Mouse (Mus musculus) midbrain, embryonic 13.5 days (tissue): ENCODE measurements at regions not wholly inside any gene's neighbourhood (a gene's known extent, or its start where the extent isn't known, plus 50 kb on each side); places are given as distances from the start of the nearest gene placed in this dataset.
"Not testable (repeated sequence)": the region's sequence is repeated elsewhere in the genome, so short reads cannot be mapped to it uniquely, and the experiment has no call there.

Source experiments
- ATAC-seq: fragments of 200-750 bp; cut with Nextera tagmentation; 2 replicates; pipeline ENCODE4 v1.8.0; 2017; ENCODE audit warnings: mild to moderate bottlenecking, moderate TSS enrichment, moderate library complexity
- H3K27ac ChIP-seq: fragments of 300-500 bp; sonication (generic); 2 replicates; pipeline ENCODE4 v1.5.1; 2015; ENCODE audit warnings: inconsistent platforms, mild to moderate bottlenecking, moderate library complexity
- H3K27me3 ChIP-seq: fragments of 300-500 bp; sonication (generic); 2 replicates; pipeline ENCODE4 v1.6.1; 2015; ENCODE audit warnings: mild to moderate bottlenecking, inconsistent platforms
- H3K36me3 ChIP-seq: fragments of 300-500 bp; sonication (generic); 2 replicates; pipeline ENCODE4 v1.6.1; 2015; ENCODE audit warnings: mild to moderate bottlenecking, inconsistent platforms
- H3K4me1 ChIP-seq: fragments of 300-500 bp; sonication (generic); replicated peaks from 2 replicates; pipeline ENCODE4 v1.6.1; 2015; ENCODE audit warnings: inconsistent platforms
- H3K4me2 ChIP-seq: fragments of 300-500 bp; sonication (generic); replicated peaks from 2 replicates; pipeline ENCODE4 v1.6.1; 2015; ENCODE audit warnings: moderate library complexity, mild to moderate bottlenecking, inconsistent platforms
- H3K4me3 ChIP-seq: fragments of 300-500 bp; sonication (generic); replicated peaks from 2 replicates; pipeline ENCODE4 v1.5.1; 2015; ENCODE audit warnings: mild to moderate bottlenecking, inconsistent platforms
- H3K9ac ChIP-seq: fragments of 300-500 bp; sonication (generic); replicated peaks from 2 replicates; pipeline ENCODE4 v1.6.1; 2015; ENCODE audit warnings: mild to moderate bottlenecking, inconsistent platforms
- H3K9me3 ChIP-seq: fragments of 300-500 bp; sonication (generic); 2 replicates; pipeline ENCODE4 v1.6.1; 2016; ENCODE audit warnings: mild to moderate bottlenecking, inconsistent platforms
- WGBS: fragments of 180-500 bp; shearing (Covaris S2); methylation state at CpG from one replicate; pipeline ENCODE4 v1.1.7; 2015; 5-methylcytosine and 5-hydroxymethylcytosine counted together

DNA sequence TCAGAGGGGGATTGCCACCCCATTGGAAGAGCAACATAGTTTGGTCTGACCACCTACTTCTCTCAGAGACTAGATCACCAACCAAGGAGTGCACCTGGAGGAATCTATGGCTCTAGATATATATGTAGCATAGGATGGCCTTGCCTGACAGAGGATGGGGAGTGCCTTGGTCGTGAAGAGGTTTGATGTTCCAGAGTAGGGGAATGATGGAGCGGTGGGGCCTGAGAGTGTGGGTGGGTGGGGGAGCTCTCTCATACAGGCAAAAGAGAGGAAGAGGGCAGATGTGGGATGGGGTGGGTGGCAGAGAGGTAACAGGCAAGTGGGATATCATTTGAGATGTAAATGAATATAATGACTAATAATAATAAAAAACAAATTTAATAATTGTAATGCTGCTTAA, 874.0 kb downstream of the Amy2a5 start:
- H3K9me3 ChIP-seq, result no peaks in the 10 kb centered on the region
- WGBS, result 82% methylated on average over 2 of the region's 2 CpGs
- ATAC-seq, result no peak

DNA sequence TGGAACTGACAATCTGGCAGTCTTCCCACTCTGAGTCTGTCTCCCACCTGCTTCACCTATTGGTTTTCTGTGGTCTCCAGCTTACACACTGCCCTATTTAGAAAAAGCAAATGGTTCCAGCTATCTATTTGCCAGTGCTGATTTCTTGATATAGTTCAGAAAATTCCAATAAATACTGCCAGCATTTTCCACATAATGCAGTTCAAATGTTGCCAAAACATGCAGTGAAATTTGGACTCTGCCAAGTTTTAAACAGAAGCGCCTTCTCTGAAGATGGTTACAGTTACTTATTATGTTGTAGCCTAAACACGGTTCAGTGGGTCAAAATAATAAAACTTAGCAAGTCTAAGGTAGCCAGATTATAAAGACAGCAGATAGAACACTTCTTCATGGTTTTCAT, 912.8 kb downstream of the Amy2a5 start:
- WGBS, result 87% methylated on average over 2 of the region's 2 CpGs
- Histone ChIP-seq H3K4me1 (no peaks in the 10 kb centered on the region), H3K4me2 (no peak overlapping the region), H3K27me3 (no peaks in the 10 kb centered on the region), H3K27ac (no peak overlapping the region), H3K36me3 (no peaks in the 10 kb centered on the region), H3K9ac (no peak overlapping the region), H3K9me3 (no peaks in the 10 kb centered on the region), H3K4me3 (no peak overlapping the region)
- no peak for ATAC-seq

More for the DNA sequence above, 874.0 kb downstream of the Amy2a5 start:
- Histone ChIP-seq H3K36me3 (no peaks in the 10 kb centered on the region), H3K27ac (no peak overlapping the region), H3K27me3 (no peaks in the 10 kb centered on the region), H3K4me3 (no peak overlapping the region), H3K4me2 (no peak overlapping the region), H3K9ac (no peak overlapping the region), H3K4me1 (no peaks in the 10 kb centered on the region)

DNA sequence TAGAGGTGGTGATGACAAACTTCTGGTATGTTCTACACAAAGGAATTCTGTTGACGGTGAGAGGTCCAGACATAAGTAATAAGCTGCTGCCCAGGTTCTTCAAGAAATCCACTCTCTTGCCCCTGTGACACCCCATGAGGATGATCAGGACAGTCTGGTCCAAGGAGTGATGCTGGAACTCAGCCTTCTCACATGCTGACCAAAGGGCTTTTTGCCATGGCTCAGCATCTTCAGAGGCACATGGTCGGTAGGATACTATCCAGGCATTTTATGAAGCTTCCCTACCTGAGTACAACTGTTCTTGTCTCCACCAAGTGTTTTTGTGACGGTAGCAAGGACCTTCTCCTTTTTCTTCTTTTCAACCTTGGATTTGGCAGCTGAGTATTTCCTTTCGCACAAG, 927.5 kb downstream of the Amy2a5 start:
- no peak overlapping the region for H3K27ac ChIP-seq
- no peak for ATAC-seq
- WGBS, result 93% methylated on average over 4 of the region's 4 CpGs

DNA sequence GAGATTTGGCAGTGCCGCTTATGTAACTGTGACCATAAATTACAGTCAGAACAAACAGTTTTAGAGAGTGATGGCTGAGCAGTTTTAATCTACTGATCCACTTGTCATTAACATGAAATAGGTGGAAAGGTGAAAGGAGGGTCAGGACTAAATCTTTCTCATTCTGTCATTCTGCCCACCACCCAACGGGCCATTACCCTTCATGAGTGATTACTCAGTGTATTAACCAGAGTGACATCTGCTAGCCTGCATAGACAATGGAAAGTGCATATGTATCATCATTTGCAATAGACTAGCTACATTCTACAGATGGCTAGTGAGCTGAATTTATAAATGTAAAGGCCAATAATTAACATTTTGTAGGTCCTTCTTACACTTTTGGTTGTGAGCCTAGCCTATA, 933.3 kb downstream of the Amy2a5 start:
- Histone ChIP-seq H3K27me3 (no peaks in the 10 kb centered on the region), H3K27ac (no peak overlapping the region), H3K9ac (no peak overlapping the region), H3K4me1 (no peaks in the 10 kb centered on the region), H3K36me3 (no peaks in the 10 kb centered on the region), H3K4me3 (no peak overlapping the region), H3K4me2 (no peak overlapping the region), H3K9me3 (no peaks in the 10 kb centered on the region)
- peak; percentile 58 for ATAC-seq
- WGBS, result 54% methylated on average over 2 of the region's 2 CpGs

More for the DNA sequence above, 927.5 kb downstream of the Amy2a5 start:
- Histone ChIP-seq H3K4me3 (no peak overlapping the region), H3K9me3 (no peaks in the 10 kb centered on the region), H3K36me3 (no peaks in the 10 kb centered on the region), H3K4me1 (no peaks in the 10 kb centered on the region), H3K4me2 (no peak overlapping the region), H3K9ac (no peak overlapping the region), H3K27me3 (no peaks in the 10 kb centered on the region)

DNA sequence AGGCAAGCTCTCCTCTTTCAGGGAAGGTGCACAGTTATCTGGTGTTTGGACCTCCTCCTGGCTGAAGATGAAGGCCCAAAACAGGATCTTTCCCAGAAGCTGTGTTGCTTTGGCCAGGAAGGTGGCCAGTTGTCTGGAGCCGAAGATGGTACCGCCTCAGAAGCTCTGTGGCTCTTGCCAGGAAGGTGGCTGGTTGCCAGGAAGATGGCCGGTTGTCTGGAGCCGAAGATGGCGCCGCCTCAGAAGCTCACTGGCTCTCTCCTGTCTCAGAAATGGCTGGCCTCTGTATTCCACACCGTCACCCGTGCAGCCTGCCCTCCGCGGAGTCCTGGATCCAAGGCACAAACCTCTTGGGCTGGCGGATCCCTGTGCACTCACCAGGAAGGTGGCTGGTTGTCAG, 937.4 kb downstream of the Amy2a5 start:
- H3K27me3 ChIP-seq, H3K36me3 ChIP-seq, H3K4me1 ChIP-seq, H3K4me2 ChIP-seq, H3K9me3 ChIP-seq, H3K4me3 ChIP-seq, H3K27ac ChIP-seq, H3K9ac ChIP-seq, ATAC-seq: not testable (repeated sequence)
- 96% methylated on average over 11 of the region's 11 CpGs for WGBS

DNA sequence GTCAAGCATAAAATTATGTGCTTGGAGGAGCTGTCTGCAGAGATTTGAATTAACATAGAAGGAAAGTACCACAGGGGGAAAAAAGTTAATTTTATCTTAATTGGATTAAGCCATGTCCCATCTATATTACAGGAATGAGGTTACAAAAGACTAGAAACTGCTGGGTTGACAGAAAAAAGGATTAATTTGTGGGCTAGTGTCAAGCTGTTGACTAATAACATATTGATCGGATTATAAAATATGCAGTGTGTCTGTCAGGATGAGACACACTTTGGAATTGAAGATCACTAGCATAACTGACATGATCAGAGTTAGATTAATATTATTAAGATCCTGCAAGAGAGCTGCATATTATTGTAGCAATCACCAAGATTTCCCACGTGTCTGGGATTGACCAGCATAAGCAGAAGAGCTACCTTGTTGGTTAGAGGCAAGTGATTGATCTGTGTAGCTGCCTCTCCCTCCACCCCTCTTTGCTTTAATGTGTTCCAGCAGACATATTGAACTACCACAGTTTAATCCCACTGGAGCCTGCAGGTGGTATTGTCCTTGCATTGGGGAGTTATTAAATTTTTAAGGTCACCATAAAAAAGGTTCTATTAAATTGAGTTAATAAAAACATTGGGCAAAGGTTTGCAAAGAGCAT, 979.7 kb downstream of the Amy2a5 start:
- no peaks in the 10 kb centered on the region for H3K36me3 ChIP-seq
- H3K27ac ChIP-seq, result no peak overlapping the region
- no peak overlapping the region for H3K4me2 ChIP-seq
- no peak overlapping the region for H3K9ac ChIP-seq
- H3K9me3 ChIP-seq, result no peaks in the 10 kb centered on the region
- H3K4me3 ChIP-seq, result no peak overlapping the region
- no peaks in the 10 kb centered on the region for H3K4me1 ChIP-seq
- H3K27me3 ChIP-seq, result no peaks in the 10 kb centered on the region
- peak; percentile 78 for ATAC-seq
- 58% methylated on average over 2 of the region's 2 CpGs for WGBS

DNA sequence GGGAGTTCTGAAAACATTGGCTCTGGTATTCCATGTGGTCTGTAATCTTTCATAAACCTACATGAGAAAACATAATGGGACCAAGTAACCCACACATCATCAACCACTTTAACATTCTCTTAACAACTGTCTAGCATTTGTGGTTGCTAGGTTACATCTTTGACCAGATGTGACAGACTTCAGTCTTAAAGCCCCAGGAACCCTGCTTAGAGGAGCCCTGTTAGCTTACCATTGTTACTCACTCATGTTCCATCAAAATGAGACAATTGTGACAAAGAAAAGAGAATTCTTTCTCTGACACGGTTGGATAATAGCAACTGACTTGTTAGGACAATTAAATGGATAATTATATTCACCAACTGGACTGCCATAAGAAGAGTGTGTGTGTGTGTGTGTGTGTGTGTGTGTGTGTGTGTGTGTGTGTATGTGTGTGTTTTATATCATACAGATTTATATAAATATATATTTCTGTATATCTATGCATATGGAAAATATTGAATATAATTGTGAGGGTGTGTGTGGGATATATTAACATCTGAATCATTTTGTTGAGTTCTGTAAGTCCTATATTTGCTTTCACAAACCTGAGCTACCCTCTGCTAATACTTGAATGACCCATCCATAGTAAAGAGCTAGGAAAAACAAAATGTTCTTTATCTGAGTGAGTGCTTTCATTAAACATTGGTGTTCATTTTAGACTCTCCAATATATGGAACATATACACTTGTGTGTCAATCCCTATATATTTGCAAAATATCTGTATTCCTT, 997.1 kb downstream of the Amy2a5 start:
- Histone ChIP-seq H3K27me3 (peaks cover 3% of the 10 kb centered on the region; the same call in 1 of the 2 replicates), H3K4me1 (peaks cover 3% of the 10 kb centered on the region; the same call in 1 of the 2 replicates), H3K4me3 (no peak overlapping the region), H3K27ac (no peak overlapping the region), H3K4me2 (no peak overlapping the region), H3K9me3 (no peaks in the 10 kb centered on the region), H3K9ac (no peak overlapping the region), H3K36me3 (no peaks in the 10 kb centered on the region)
- 3% methylated on average over 1 of the region's 1 CpGs for WGBS
- peak; percentile 74; the same call in 1 of the 2 replicates for ATAC-seq

DNA sequence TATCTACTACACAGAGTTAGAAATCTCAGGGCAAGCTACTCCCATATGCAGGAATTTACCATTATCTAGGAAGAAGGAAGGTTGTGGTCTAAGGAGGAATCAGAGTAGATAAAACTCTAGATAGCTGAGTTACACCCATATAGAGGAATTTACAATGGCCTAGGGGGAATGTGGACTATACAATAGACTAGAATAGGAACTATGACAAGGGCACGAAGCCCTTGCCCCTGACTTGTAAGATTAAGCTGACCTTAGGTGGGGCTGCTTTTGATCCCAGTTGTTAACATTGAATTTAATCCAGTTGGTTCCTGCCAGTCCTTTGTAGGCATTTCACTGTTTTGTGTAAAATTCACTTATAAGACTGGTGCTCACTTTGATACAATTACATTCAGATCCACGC, 1015.7 kb downstream of the Amy2a5 start:
- 77% methylated on average over 2 of the region's 2 CpGs for WGBS
- ATAC-seq, result not testable (repeated sequence)

DNA sequence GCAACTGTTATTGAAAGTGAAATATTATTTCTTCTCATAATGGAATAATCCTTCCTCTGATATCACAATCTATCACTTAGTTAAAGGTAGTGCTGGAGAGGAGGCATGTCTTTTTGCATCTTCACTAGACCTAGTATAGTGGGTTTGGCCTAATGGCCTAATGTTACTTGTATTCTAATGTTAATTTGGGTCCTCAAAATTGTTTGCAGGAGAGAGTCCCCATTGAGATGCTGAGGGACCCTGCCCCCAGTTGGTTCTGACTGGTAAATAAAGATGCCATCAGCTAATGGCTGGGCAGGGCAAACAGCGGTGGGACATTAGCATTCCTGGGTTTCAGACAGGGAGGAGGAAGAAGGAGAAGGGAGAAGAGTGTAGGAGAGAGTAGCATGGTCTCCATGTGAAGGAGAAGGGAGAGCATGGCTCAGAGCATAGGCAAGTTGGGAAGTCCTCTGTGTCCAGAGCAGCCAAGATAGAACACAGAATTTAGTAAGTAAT, 1019.0 kb downstream of the Amy2a5 start:
- H3K4me2 ChIP-seq, result no peak overlapping the region
- H3K9ac ChIP-seq, result no peak overlapping the region
- no peaks in the 10 kb centered on the region for H3K9me3 ChIP-seq
- ATAC-seq, result no peak
- 16% methylated on average over 1 of the region's 1 CpGs for WGBS
- H3K4me3 ChIP-seq, result no peak overlapping the region
- no peaks in the 10 kb centered on the region for H3K36me3 ChIP-seq
- H3K4me1 ChIP-seq, result no peaks in the 10 kb centered on the region
- H3K27ac ChIP-seq, result no peak overlapping the region
- no peaks in the 10 kb centered on the region for H3K27me3 ChIP-seq

More for the DNA sequence above, 1015.7 kb downstream of the Amy2a5 start:
- H3K9ac ChIP-seq, H3K27me3 ChIP-seq, H3K9me3 ChIP-seq, H3K4me2 ChIP-seq, H3K4me1 ChIP-seq, H3K27ac ChIP-seq, H3K36me3 ChIP-seq, H3K4me3 ChIP-seq: not testable (repeated sequence)
